Mouse (Mus musculus): ENCODE data around the gene Olfr45.
"Not testable (repeated sequence)": the region's sequence is repeated elsewhere in the genome, so short reads cannot be mapped to it uniquely, and the experiment has no call there.

The Olfr45 gene

DNA sequence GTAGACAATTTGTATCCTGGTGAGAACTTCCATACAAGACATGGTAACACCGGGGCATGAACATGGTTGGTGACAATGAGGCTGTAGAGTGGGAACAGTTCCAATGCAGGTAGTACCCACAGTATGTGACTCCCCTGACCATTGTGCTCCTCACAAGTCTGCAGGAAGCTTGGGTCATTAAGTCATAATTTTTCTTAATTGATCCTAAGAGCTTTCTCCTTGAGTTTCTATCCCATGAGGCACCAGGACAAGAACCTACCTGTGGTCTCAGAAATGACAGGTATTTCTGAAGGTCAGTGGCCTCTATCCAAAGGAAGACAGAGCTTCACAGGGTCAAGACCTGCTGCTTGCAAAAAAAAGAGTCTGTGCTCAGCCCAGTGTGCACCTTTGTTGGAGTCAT is at the start of gene Olfr45:
Olfr45 (plus strand) TSS at position 301 of the 400 bp plus-strand sequence.
- DNase-seq (ENCODE audit: inconsistent ontology term), result no peak

DNA sequence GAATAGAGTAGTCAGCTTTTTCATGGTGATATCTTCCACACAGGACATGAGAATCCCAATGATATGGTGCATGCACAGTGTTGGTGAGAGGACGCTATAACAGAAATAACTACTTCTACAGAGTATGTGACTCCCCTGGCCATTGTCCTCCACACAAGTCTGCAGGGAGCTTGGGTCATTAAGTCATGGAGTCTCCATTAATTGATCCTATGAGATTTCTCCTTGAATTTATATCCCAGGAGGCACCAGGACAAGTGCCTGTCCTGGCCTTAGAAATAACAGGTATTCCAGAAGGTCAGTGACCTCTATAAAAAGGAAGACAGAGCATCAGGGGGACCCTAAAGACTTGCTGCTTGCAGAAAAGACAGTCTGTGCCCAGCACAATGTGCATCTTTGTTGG is 35.6 kb upstream of the Olfr45 start, which contains the start of gene Olfr53:
Olfr53 (plus strand) TSS at position 301 of the 400 bp plus-strand sequence.
- DNase-seq (ENCODE audit: inconsistent ontology term), result no peak

DNA sequence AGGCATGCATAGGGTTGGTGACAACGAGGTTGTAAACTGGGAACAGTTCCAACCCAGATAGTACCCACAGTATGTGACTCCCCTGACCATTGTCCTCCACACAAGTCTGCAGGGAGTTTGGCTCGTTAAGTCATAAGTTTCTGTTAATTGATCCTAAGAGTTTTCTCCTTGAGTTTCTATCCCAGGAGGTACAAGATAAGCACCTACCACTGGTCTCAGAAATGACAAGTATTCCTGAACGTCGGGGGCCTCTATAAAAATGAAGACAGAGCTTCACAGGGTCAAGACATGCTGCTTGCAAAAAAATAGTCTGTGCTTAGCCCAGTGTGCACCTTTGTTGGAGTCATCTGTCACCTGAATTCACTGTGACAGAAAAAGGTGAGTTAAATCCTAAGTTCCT is 22.1 kb upstream of the Olfr45 start, which contains the start of gene Olfr539:
Olfr539 (plus strand) TSS at position 301 of the 400 bp plus-strand sequence.
- no peak for DNase-seq (ENCODE audit: inconsistent ontology term)

DNA sequence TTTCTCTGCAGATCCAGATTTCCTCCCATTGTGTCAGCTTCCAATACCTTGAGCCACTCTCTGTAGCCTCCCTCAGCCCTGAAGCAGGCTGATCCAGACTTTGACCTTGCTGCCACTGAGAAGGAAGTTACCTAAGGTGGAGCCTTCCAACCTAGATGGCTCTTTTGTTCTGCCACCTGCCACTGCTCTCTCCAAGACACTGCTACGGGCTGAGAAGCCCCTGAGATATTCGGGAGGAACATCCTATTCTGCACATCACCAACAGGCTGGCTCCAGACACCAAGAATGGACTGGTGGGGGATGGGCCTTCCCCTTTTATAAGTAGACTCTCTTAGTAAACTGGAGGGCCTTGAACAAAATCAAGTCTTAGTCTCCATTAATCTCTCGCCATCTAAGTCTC is 11.1 kb upstream of the Olfr45 start:
- DNase-seq (ENCODE audit: inconsistent ontology term), result not testable (repeated sequence)

DNA sequence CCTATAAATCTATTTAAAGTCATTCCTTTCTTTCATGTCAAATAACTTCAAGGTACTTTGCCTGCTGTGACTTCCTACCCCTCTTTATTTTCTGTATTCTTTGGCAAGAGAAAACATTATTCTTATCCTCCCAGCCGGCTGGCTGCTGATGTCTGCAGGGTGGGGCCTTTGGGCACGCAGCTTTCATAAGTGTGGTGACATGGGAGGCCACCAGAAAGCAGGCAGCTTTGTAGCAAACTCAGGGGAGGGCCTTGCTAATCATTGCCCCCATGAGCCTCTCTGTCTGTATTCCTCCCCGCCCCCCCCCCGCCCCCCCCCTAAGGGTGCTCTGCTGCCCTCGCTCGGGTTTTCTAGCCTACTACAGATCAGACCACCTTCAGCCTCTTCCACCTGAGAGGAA is 5.9 kb upstream of the Olfr45 start:
- DNase-seq (ENCODE audit: inconsistent ontology term), result no peak

DNA sequence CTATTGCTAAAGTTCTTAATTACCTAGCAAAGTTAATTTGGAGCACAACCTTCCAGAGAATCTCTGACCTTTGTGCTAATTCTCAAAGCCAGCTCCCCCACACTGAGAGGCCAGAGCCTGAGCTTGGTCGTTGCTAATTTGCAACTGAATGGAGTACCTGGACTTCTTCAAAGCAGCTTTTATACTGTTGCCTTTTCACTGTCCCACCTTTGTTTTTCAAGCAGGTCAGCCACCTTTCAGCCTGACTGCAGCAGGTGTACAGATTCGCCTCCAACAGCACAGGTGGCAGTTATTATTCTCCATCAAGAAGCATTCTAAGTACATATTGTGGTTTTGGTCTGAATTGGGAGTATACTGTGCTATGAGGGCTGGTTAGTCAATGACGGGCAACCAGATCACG is 2.2 kb upstream of the Olfr45 start:
- not testable (repeated sequence) for DNase-seq (ENCODE audit: inconsistent ontology term)

DNA sequence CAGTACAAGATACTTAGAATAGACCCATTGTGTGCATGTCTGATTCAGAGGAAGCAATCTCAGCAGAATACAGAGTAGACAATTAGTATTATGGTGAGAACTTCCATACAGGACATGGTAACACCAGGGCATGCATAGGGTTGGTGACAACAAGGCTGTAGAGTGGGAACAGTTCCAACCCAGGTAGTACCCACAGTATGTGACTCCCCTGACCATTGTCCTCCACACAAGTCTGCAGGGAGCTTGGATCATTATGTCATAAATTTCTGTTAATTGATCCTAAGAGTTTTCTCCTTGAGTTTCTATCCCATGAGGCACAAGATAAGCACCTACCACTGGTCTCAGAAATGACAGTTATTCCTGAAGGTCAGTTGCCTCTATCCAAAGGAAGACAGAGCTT is 15.2 kb downstream of the Olfr45 start, which contains the start of gene Olfr541:
Olfr541 (plus strand) TSS at position 301 of the 400 bp plus-strand sequence.
- DNase-seq (ENCODE audit: inconsistent ontology term), result no peak

DNA sequence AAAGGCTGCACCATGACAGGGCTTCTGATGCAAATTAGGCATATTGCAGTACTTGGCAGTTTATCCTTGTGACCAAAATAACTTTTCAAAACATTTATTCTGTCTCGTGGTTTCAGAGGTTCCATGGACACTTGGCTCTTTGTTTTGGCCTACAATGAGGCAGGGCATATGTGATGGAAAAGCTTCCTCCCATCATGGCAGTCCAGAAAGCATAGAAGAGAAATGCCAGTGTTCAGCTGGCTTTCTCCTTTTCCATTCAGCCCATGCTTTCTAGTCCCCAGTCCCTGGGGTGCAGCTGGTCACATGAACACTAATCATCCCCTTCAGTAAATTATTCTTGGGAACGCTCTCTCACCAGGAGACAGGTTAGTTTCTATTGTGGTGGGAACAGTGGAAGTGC is 24.6 kb downstream of the Olfr45 start:
- DNase-seq (ENCODE audit: inconsistent ontology term), result no peak

DNA sequence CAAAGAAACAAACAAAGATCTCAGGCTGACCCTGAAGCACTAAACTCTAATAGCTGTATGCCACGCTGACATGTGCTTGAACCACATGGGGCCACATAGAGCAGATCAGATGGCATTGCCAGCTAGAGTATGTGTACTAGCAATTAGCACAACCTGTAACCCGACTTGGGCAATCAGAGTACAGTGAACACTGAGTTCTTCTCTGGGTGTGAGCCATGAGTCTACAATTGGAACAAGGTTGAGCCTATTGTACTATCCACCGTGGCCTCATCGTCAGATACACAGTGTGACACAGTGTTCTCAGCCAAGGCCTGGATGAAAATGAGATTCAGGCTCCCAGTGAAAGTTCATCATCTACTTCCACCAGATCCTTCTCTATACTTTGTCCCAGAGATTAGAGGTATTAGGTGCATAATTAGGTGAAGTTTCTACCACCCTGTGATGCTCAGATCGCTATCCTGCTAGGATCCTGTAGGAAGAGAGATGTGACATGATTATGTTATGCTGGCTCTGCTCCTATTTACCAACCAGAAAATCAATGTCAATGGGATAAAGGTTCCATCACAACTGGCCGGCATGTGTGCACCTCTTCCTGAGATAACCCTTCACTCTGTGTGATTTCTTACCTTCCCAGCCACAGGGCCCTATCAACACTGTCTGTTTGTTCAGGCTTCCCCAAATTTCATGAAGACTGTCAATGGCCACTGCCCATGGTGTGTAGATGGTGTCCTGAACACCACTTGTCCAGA is 26.0 kb downstream of the Olfr45 start:
- DNase-seq (ENCODE audit: inconsistent ontology term), result no peak

DNA sequence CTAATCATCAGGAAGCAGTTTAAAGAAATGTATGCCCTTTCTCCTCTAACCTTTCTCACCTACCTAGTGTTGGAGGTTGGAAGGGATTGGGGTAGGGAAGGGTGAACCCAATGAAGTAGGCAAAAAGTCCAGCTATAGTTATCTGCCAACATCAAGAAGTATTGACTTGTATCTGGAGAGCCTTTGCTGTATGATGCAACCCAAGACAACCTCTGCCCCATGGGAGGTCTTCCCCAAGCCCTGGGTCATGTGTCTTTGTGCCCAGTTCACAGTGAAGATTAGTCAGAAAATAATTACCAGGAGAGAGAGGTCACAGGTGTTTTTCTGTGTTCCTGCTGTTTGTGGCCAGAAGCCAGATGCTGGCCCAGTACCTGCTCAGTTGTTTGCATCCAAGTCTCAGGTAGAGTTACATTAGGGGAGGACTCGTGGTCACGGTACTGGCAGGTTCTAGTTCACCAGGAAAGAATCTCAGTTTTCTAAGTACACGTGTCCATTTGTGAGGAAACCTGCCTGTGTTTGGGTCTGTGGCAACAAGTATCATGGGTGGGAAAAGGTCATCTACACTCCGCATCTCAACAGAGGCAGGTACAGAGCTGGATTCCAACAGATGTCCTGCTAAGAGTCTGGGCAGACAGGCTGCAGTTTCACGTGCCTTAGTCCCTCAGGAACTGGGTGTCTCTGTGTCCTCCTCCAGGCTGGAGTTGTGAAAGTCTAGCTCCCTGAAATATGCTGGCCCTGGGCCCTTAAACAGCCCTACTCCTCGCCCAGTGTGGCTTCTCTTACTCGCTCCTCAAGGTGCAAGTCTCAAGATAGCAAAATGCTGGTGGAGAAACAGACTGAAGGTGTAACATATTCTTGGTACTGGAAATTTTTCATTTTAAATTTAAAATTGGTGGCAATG is 35.7 kb downstream of the Olfr45 start:
- no peak for DNase-seq (ENCODE audit: inconsistent ontology term)

DNA sequence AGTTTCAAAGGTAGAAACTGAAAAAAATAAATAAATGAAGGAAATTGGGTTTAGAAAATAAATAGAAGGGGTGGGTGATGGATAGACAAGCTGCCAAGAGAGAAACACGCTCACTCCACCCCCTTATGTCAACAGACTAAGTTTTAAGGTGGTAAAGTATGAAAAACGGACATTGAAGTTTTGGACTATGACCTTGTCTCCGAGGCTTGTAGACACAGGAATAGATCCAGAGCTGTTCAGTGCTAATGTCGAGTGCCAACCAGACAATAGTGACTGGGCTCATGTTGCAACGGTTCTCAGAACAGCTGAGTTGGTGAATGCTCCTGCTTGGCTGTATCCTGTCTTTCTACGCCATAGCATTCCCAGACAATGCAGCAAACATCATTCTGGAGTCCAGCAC is 39.3 kb downstream of the Olfr45 start:
- DNase-seq (ENCODE audit: inconsistent ontology term), result no peak

DNA sequence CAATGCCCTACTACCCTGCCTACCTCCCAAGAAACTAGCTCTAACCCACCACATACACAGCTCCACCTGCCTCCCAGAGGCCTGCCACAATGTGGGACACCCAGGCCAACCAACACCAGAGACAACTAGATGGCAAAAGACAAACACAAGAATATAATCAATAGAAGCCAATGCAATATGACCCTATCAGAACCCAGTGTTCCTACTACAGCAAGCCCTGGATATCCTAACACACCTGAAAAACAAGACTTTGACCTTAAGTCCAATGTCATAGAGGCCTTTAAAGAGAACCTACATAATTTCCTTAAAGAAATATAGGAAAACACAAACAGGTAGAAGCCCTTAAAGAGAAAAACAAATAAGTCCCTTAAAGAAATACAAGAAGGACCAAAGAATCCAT is 43.8 kb downstream of the Olfr45 start:
- no peak for DNase-seq (ENCODE audit: inconsistent ontology term)

DNA sequence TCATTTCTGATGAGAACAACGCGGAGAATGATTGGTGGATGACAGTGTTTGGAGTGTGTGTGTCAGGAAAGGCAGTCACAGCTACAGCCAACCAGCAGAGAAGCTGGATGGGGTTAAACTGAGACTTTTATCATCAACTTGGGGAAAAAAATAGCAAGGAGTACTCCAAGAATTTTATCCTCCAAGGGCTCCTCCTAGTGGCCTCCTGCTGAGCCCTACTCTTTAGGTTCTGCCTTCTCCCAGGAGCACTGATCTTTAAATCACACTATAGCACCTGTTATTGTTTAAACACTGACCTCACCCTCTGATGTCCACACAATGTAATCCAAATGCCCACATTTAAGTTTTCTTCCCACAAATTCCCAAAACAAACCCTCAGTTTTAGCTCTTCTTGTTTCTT is 51.4 kb downstream of the Olfr45 start:
- no peak for DNase-seq (ENCODE audit: inconsistent ontology term)

All from Muller cell, postnatal 12 days (primary cell).